Mouse (Mus musculus): Measurements from ENCODE around the gene Gm17720. TPM values are rescaled to one million over a fixed set of nuclear protein-coding genes. Genes with fewer than 3 reads are reported as not detected.

Gm17720 gene
- polyA plus RNA-seq (2012; rRNA removed): not detected in 2 replicates

DNA sequence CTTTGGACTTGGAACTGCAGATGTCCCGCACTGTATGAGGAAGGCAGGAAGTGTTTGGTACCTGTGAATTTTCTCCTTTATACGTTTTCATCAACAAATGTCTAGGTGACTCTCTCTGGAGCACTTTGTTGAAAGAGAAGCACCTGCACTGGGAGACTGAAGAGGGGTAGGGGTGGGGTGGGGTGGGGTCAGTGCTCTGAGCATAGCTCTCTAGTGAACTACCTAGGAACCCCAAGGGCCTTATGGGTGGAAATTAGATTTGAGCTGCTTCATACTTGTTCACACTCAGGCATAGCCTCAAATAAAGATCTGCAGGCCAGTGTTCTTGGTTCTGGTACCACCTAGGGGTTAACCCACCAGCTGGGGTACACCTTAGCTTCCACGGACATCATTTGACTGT lies at the start of gene Gm17720:
Gene Gm17720, minus strand, starts transcription at position 101 of the 400 bp plus-strand sequence.
- no peak for TF ChIP-seq CTCF (IDR thresholded peaks at IDR 0.05; ENCODE audit: borderline replicate concordance, extremely low read depth, insufficient read depth, insufficient read length)
- no peak for TF ChIP-seq POLR2A (IDR thresholded peaks at IDR 0.05; ENCODE audit: borderline replicate concordance, extremely low read depth, insufficient read depth, insufficient read length, poor library complexity, severe bottlenecking)
- no peak for DNase-seq (ENCODE audit: low read depth)

DNA sequence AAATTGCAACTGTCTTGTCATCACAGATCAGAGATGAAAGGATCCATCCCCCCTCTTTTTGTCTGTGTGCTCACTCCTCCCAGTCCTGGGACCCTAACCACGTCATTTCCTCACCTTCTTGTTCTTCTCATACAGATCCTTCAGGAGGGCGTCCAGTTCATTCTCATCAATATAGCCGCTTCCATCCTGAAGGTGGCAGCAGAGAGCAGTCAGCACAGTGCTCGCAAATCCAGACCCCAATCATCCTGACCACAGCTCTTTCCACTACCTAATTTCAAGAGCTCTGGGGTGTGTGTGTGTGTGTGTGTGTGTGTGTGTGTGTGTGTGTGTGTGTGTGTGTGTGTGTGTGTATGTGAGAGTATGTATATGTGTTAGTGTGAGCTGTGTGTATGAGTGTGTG lies 43.0 kb upstream of the Gm17720 start:
- no peak for TF ChIP-seq POLR2A (IDR thresholded peaks at IDR 0.05; ENCODE audit: borderline replicate concordance, extremely low read depth, insufficient read depth, insufficient read length, poor library complexity, severe bottlenecking)
- peak; percentile 89 for TF ChIP-seq CTCF (IDR thresholded peaks at IDR 0.05; ENCODE audit: borderline replicate concordance, extremely low read depth, insufficient read depth, insufficient read length)
- DNase-seq (ENCODE audit: low read depth): peak; percentile 84

- no peak for DNase-seq (ENCODE audit: low read depth)
- TF ChIP-seq POLR2A (IDR thresholded peaks at IDR 0.05; ENCODE audit: borderline replicate concordance, extremely low read depth, insufficient read depth, insufficient read length, poor library complexity, severe bottlenecking): no peak
- TF ChIP-seq CTCF (IDR thresholded peaks at IDR 0.05; ENCODE audit: borderline replicate concordance, extremely low read depth, insufficient read depth, insufficient read length): no peak
Observed at GRCm38 (mm10) chr8:110140770-110141169, 38.2 kb upstream of the Gm17720 start.

GRCm38 (mm10) chr8:110140156-110140555 lies 37.6 kb upstream of the Gm17720 start:
- peak; percentile 27 for DNase-seq (ENCODE audit: low read depth)
- no peak for TF ChIP-seq CTCF (IDR thresholded peaks at IDR 0.05; ENCODE audit: borderline replicate concordance, extremely low read depth, insufficient read depth, insufficient read length)
- no peak for TF ChIP-seq POLR2A (IDR thresholded peaks at IDR 0.05; ENCODE audit: borderline replicate concordance, extremely low read depth, insufficient read depth, insufficient read length, poor library complexity, severe bottlenecking)

DNA sequence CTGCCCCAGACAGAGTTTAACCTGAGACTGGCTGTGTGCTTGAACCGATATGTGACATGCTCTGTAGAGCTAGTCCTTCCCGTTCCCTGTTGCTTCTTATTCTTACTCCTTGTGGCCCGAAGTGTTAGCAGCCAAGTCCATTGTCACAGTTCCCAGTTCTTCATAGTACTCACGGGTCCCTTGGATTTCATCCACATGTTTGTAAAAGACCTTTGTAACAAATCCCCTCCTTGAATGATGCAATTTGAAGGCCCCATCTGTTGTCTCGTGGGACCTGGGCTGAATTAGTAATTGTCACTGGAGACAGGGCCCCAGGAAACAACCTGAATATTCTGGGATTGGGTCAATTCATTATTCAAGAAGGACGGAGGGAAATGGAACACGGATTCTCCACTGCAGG lies 33.0 kb upstream of the Gm17720 start:
- no peak for TF ChIP-seq POLR2A (IDR thresholded peaks at IDR 0.05; ENCODE audit: borderline replicate concordance, extremely low read depth, insufficient read depth, insufficient read length, poor library complexity, severe bottlenecking)
- no peak for TF ChIP-seq CTCF (IDR thresholded peaks at IDR 0.05; ENCODE audit: borderline replicate concordance, extremely low read depth, insufficient read depth, insufficient read length)
- DNase-seq (ENCODE audit: low read depth): peak; percentile 68

GRCm38 (mm10) chr8:110134236-110134635 lies 31.7 kb upstream of the Gm17720 start:
- DNase-seq (ENCODE audit: low read depth): no peak
- TF ChIP-seq POLR2A (IDR thresholded peaks at IDR 0.05; ENCODE audit: borderline replicate concordance, extremely low read depth, insufficient read depth, insufficient read length, poor library complexity, severe bottlenecking) (no peak), CTCF (IDR thresholded peaks at IDR 0.05; ENCODE audit: borderline replicate concordance, extremely low read depth, insufficient read depth, insufficient read length) (no peak)

DNA sequence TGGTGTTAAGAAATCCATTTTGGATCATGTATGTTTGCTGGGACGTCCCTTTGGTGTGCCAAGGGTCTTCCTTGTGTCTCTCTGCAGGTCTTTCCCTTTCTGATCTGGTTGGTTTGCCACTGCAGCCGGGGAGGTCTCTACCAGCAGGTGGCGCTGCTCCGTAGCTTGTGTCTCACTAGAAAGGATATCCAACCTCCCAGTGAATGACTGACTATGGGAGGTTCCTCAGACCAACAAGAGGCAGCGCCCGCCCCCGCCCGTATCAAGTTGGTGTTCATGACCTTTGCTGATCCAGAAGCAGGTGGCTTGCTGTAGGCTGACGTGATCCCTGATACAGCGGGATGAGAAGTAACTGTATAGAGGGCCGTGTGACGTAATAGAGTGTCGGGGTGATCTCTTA lies 28.0 kb upstream of the Gm17720 start:
- TF ChIP-seq CTCF (IDR thresholded peaks at IDR 0.05; ENCODE audit: borderline replicate concordance, extremely low read depth, insufficient read depth, insufficient read length): peak; percentile 95
- TF ChIP-seq POLR2A (IDR thresholded peaks at IDR 0.05; ENCODE audit: borderline replicate concordance, extremely low read depth, insufficient read depth, insufficient read length, poor library complexity, severe bottlenecking): no peak
- DNase-seq (ENCODE audit: low read depth): peak; percentile 87

GRCm38 (mm10) chr8:110119715-110120114 lies 17.2 kb upstream of the Gm17720 start:
- TF ChIP-seq CTCF (IDR thresholded peaks at IDR 0.05; ENCODE audit: borderline replicate concordance, extremely low read depth, insufficient read depth, insufficient read length) (peak; percentile 59; the same call in 1 of the 2 replicates), POLR2A (IDR thresholded peaks at IDR 0.05; ENCODE audit: borderline replicate concordance, extremely low read depth, insufficient read depth, insufficient read length, poor library complexity, severe bottlenecking) (no peak)
- peak; percentile 52 for DNase-seq (ENCODE audit: low read depth)

GRCm38 (mm10) chr8:110101676-110102075 lies 877 bp downstream of the Gm17720 start:
- TF ChIP-seq CTCF (IDR thresholded peaks at IDR 0.05; ENCODE audit: borderline replicate concordance, extremely low read depth, insufficient read depth, insufficient read length) (no peak), POLR2A (IDR thresholded peaks at IDR 0.05; ENCODE audit: borderline replicate concordance, extremely low read depth, insufficient read depth, insufficient read length, poor library complexity, severe bottlenecking) (no peak)
- no peak for DNase-seq (ENCODE audit: low read depth)

DNA sequence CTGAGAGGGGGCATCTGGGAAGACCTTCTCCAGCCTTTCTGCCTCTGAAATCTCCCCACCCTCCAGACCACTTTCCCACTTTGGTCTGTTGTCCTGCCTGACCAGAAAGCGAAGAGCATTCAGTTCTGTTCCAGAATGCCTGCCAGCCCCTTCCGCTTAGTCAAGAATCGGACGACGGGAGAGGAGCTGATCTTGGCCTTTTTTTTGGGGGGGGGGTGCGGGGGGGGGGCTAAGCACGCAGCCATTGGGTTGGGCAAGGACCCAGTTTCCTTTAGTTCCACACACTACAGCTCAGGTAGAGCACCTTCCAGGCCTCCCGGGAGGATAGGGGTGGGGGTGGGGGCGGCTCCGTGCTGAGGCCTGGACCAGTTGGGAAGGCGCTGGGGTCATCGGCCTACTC lies 1.6 kb downstream of the Gm17720 start, which contains the start of gene Gm21964:
Gene Gm21964, plus strand, starts transcription at position 301 of the 400 bp plus-strand sequence.
- TF ChIP-seq CTCF (IDR thresholded peaks at IDR 0.05; ENCODE audit: borderline replicate concordance, extremely low read depth, insufficient read depth, insufficient read length) (no peak), POLR2A (IDR thresholded peaks at IDR 0.05; ENCODE audit: borderline replicate concordance, extremely low read depth, insufficient read depth, insufficient read length, poor library complexity, severe bottlenecking) (no peak)
- no peak for DNase-seq (ENCODE audit: low read depth)

DNA sequence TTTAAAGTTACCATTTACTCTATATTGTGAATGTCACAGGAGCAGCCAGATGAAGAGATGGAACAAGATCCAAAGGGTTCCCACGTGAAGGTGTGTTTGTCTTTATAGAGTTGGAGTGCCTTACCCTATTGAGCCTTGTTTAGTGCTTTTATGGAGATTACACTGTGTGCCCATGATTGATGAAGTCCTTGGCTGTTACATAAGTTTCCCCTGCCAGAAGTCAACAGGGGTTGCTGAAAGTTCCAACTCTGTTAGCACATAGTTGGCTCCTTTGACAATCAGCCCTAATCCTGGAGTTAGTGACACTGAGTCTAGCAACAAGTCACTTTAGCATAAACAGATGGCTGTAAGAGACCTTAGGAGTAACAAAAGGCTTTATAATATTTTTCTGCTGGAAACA lies 10.7 kb downstream of the Gm17720 start:
- peak; percentile 17 for DNase-seq (ENCODE audit: low read depth)
- TF ChIP-seq POLR2A (IDR thresholded peaks at IDR 0.05; ENCODE audit: borderline replicate concordance, extremely low read depth, insufficient read depth, insufficient read length, poor library complexity, severe bottlenecking): no peak
- no peak for TF ChIP-seq CTCF (IDR thresholded peaks at IDR 0.05; ENCODE audit: borderline replicate concordance, extremely low read depth, insufficient read depth, insufficient read length)

DNA sequence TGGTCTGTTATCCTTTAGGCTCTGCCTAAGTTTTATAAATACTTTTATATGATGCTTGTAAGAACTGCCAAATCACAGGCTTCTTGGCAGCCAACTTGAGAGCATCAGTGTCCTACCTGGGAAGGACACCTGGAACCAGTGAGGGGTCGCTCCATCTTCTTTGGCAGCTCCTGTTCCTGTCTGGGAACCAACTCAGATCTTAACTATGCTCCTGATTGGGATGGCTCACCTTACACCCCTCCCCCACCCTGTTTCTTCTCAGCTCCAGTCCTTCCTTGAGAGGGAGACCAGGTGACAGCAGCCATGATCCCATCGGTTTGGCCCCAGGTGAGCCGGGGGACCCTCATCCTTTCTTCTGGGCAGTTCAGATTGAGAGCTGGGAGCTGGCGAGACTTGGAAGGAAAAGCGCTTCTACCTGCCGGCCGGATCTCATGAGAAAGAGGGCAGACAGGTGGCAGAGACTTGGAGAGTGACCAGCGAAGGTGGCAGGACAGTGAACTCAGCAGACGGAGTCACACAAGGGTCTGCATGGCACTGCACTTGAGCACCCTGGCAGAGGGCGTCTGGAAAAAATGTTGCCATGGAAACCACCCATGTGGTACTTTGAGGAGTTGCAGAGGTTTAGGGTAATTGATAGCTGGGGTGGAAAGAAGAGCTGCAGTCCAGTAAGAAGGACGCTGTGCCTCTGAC lies 20.0 kb downstream of the Gm17720 start:
- no peak for TF ChIP-seq POLR2A (IDR thresholded peaks at IDR 0.05; ENCODE audit: borderline replicate concordance, extremely low read depth, insufficient read depth, insufficient read length, poor library complexity, severe bottlenecking)
- TF ChIP-seq CTCF (IDR thresholded peaks at IDR 0.05; ENCODE audit: borderline replicate concordance, extremely low read depth, insufficient read depth, insufficient read length): no peak
- no peak for DNase-seq (ENCODE audit: low read depth)
